Mouse (Mus musculus): ENCODE data around the gene Dcx.

Gene Dcx

GRCm38 (mm10) chrX:143932958-143933357 lies at the start of gene Dcx:
Gene Dcx (minus strand): TSS chrX:143933311.
- peak; percentile 1 to 10 for DNase-seq

GRCm38 (mm10) chrX:143966249-143966648 lies 33.1 kb upstream of the Dcx start:
- no peak for DNase-seq

DNA sequence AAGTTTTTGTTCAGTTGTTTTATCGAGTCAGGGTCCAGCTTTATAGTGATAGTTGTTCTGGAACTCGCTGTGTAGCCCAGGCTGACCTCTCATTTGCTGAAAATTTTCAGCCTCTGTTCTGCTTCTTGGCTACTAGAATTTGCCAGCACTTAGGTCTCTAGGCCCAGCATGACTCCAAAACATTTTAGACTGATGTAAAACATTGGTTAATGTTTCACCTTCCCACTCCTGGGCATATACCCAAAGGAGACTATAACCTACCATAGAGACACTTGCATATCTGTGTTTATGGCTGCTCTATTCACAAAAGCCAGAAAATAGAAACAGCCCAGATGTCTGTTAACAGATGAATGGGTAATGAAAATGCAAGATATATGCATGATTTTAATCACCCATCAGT lies 560 bp upstream of the Dcx start:
- no peak for DNase-seq

GRCm38 (mm10) chrX:143932530-143932929 lies 581 bp downstream of the Dcx start:
- no peak for DNase-seq

GRCm38 (mm10) chrX:143931400-143932185 lies 1.5 kb downstream of the Dcx start:
- DNase-seq, result no peak

DNA sequence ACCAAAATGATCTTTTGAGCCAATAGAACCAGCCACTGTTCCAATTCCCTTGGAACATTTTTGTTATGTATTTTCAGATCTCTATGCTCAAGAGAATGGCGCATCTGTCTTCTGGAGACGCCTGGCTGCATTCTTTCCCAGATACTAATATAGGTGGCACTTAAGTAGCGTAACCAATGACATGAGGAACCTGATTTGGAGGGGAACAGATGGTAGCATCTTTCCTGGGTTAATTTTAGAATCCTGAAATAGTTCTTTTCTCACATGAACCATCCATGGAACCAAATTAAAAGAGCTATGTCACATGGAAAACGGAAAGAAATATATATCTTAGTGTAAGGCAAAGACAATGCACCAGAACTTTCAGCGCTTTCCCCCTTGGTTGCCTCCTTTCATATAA lies 11.0 kb downstream of the Dcx start:
- DNase-seq, result no peak

DNA sequence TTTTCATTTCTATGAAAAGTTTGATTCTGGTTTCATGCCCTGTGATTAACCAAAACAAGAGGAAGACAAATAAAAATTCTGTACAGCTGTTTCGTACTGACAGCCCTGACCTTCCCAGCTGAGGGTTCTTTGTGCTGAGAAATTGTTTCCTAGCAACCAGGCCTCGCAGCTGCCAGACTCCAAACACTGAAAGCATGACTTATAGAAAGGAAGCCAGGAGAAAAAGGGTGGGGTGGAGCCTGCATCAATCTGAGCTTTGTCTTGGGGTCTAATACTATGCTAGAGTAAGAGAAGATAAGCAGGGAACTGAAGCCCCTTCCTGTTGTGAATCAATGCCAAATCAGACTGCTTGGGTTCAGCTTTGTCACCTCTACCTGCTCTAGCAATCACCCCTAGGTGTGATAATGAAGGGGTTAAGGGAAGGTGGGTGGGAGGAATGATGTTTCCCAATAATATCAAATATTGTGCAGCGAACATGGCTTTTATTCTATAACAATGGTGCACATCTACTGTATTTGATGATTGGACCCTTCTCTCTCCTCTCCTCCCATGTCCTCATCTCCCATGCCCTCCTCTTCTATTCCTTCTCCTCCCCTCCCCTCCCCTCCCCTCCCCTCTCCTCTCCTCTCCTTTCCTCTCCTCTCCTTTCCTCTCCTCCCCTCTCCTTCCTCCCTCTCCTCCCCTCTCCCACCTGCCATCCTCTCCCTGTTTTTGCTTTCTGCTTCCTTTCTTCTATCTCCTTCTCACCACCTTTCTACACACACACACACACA lies 26.2 kb downstream of the Dcx start:
- DNase-seq, result no peak

DNA sequence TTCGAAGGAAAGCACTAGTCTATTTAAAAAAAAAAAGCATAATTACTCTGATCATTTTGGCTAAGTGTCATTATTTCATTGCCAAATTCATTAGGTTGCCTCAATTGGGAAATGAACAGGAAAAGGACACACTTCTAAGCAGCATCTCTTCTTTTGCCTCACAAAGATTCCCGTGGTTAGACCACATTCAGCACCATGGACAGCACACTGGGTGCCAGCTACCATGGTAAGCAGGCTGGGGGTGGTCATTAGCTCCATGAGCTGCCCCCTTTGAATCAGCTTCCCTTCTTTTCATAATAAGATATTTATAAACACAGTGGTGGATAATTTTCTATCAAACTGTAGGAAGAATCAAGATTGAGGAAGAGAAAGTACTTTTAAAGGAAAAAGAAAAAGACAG lies 28.4 kb downstream of the Dcx start:
- no peak for DNase-seq

DNA sequence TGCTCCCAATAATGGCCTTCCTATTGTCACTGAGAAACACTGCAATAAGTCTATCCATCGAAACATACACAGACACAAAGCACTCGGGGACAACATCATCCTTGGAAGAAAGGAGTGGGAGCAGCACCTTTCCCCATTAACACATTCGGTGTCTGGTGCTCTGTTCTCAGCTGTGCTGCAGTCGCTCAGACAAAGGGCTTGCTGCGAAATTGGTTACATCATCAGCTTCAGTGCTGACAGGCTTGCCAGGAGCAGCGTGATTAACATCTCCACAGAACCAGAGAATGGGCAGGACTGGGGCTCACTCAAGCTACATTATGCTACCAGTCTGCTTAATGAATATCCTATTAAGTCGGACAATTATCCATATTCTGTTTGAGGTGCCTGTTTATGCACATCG lies 30.8 kb downstream of the Dcx start:
- no peak for DNase-seq

GRCm38 (mm10) chrX:143897363-143898285 lies 35.5 kb downstream of the Dcx start:
- peak; percentile 3 to 31 for DNase-seq

DNA sequence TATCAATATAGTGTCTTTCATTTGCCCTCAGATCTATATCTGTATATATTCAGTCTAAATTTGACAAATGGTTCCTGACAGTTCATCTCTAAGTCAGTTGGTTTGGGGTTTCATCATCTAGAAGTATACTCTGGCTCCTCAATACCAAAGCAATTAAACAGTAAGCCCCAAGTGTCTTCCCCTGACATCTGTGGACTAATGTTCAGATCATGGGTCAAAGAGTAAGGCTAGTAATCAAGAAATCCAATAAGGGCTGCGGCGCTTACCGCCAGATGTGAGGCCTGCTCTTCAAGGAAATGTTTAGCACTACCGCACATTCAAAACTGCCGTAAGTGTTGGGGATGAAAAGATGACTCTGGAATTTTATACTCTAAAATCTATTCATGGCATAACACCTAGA lies 36.2 kb downstream of the Dcx start:
- DNase-seq, result no peak

DNA sequence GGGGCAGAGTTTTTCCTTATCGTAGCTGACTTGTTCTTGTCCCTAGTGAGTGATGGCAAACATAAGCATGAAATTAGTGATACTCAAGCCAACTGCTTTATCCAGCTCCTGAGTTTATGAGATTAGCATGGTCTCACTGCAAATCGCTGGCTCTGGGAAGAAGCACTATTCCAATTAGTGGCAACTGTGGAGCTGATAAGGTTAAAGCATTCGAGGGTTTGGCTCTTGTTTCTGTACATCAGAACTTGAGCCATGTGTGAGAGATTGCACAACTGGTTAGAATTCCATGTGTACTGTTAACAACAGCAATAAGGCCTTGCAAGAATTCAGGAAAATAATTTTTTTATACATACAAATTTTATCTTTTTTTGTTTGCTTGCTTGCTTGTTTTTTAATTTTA lies 39.9 kb downstream of the Dcx start:
- DNase-seq, result no peak

DNA sequence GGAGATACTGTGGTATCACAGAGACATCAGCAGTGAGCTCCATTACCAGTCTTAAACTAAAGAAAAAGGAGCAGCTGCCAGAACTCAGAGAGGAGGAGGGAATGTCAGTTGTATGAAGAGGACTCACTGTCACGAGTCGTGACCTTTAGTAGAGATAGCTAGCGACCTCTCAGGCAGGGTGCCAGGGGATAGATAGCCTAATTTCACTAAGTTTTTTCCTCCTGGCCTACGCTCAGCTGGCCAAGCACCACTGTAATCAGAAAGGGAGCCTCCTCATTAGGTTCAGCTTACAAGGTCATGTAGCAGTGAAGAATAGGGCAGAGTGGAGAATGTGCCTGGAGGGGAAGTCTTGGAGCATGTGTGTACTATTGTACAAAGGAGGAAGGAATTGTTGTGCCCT lies 47.3 kb downstream of the Dcx start:
- no peak for DNase-seq

- no peak for DNase-seq
These were observed 48.2 kb downstream of the Dcx start for GRCm38 (mm10) chrX:143884953-143885352.

DNA sequence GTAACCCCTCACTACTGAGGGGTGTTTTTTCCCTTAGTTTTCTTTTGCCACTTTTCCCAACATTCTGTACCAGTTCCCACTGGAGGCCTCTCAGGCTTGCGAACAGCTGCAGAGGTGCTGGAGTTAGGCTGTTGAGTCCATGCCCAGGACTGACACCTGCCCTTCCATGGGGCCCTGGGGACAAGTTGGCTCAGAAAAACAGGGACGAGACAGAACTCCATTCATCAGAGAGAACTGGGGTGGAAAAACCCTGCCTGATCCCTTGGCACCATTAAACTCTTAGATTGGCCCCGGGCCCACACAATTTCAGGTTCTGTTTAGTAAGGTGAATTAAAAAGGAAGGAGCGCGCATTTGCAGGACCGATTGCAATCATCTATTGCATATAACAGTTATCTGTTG lies 48.8 kb downstream of the Dcx start:
- DNase-seq, result peak; percentile 31 to 43

- DNase-seq, result no peak
These were observed 51.2 kb downstream of the Dcx start for GRCm38 (mm10) chrX:143881806-143882468.

DNA sequence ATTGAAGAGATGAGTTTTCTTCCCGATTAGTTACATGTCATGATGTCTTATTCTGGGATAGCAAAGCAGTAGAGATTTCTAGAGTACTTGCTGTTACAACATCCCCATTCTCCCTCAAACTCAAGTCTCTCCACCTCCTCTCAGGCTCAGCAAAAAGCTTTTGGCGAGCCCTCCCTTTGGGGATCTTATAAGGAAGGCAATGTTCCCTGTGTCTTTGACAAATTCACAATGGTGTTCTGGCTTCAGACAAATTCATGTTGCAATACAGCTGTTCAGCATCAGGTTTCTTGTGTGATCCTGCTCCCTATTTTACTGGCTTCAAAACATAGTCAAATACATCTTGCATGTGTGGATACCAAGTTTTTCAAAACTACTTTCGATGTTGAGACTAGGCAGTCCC lies 53.5 kb downstream of the Dcx start:
- DNase-seq, result no peak

DNA sequence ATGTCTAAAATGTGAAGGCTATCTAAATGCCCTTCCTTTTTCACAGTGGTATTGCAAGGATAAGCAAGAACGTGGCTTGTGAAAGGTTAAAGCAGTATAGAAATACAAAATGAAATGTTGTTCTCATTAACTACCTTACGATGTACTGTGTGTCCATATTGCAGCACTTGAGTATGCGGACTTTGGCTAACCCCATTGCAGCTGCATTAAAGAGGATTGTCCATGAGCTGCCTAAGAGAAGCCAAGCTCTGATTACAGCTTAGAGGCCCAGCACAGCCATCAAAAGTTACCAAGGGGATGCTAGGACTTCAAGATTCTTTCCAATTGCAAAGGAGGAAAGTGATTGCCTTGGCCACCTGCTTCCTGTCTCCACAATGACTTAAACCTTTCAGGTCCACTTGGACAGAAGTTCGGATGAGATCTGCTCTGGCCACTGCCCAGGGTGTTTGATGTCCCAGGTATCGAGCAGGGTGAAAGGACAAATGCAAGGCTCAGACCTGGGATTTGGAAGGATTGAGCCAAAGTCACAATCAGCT lies 65.9 kb downstream of the Dcx start:
- no peak for DNase-seq

GRCm38 (mm10) chrX:143851351-143851750 lies 81.8 kb downstream of the Dcx start:
- no peak for DNase-seq

DNA sequence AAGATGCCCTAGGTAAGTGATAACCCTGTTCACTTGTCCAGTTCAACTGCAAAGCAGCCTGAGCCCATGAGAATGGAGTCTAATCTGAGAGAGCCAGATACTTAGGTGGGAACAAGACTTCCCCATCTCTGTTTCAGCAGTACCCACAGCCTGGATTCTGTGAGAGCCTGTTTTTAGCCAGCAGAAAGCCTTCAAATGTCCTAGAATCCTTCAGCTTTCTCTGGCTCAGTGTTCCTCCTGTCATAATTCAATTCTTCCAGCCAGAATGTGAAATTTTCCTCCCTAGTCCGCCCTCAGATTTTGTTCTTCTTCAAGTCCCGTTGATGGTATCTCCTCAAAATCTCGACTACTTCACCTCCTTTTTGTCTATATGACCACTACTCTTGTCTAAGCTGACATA lies 83.1 kb downstream of the Dcx start:
- DNase-seq, result no peak

DNA sequence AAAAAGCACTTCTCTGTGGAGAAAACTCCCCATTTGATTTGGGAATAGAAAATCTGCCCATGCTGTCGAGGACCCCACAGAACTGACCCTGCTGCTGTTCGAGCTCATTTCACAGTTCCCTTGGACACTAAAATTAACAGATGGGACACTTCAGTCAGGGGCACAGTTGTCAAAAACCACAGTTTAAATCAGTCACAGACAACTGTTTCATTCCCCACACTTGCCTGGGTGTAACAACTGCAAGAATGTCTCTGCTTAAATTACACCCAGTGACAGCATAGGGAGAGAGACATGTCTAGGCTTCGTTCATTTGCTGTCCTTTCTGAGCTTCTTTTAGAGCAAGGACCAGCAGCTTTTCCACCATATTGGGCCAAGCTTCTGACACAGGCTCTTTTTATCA lies 86.5 kb downstream of the Dcx start:
- no peak for DNase-seq

- no peak for DNase-seq
These were observed 105.9 kb downstream of the Dcx start, which contains the start of gene Capn6 for GRCm38 (mm10) chrX:143827212-143827611. Gene Capn6 (minus strand): TSS chrX:143827414.
